Mouse (Mus musculus): ENCODE measurements at regions not wholly inside any gene's neighbourhood (a gene's known extent, or its start where the extent isn't known, plus 50 kb on each side); places are given as distances from the start of the nearest gene placed in this dataset.

DNA sequence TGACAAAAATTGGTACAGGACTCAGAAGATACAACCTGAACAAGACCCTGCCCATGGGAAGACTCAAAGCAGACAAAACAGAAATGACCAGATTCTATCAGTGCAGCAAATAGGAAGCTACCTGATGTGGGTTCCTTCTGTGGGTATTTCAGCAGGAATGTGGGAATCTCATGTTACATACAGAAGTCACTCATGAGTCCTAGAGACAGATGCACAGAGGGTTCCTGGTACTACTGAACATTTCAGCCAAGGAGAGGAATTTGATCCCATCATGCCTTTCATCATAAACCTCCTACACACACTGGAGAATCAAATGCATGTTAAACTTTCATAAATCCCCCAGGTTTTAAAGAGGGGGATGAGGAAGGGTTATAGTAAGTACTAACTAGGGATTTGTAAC is 390.8 kb downstream of the 4930474N05Rik start:
- no peak for DNase-seq (ENCODE audit: extremely low read depth, low read depth, low spot score)
- Histone ChIP-seq H3K27me3 (ENCODE audit: control insufficient read depth, insufficient read depth, low read length) (no peaks in the 10 kb centered on the region), H3K9ac (ENCODE audit: low read depth, low read length) (no peak overlapping the region), H3K27ac (replicated peaks; ENCODE audit: insufficient read depth, low read depth, low read length) (no peak overlapping the region), H3K36me3 (ENCODE audit: control insufficient read depth, insufficient read depth, low read length) (no peaks in the 10 kb centered on the region), H3K4me1 (ENCODE audit: control insufficient read depth, insufficient read depth, low read length) (no peaks in the 10 kb centered on the region), H3K79me2 (ENCODE audit: control insufficient read depth, insufficient read depth, low read length) (no peaks in the 10 kb centered on the region), H3K4me3 (ENCODE audit: insufficient read depth, low read depth, low read length) (no peak overlapping the region)
- no peak for TF ChIP-seq POLR2A (IDR thresholded peaks at IDR 0.05; ENCODE audit: extremely low read depth, insufficient read depth, low read length)
- TF ChIP-seq CTCF (IDR thresholded peaks at IDR 0.05; ENCODE audit: low read depth, low read length) = no peak

DNA sequence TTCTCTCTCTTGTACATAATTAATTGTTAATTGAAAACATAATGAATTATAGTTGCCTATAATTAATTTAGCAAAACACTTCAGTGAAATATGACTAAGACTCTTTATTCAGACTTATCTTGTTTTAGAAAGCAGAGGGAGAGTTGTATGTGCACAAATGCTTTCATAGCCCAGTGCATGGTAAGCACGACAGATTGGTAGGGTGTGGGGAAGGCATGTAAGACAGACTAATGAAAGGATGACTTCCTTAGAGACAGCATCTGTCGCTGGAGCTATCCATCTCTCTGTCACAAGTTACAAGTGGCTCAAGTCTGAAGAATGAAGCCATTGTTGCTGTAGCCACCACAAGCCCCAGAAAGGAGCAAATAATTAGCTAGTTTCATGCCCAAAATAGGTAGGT is 376.9 kb downstream of the 4930474N05Rik start:
- Histone ChIP-seq H3K36me3 (ENCODE audit: control insufficient read depth, insufficient read depth, low read length) (no peaks in the 10 kb centered on the region), H3K27ac (replicated peaks; ENCODE audit: insufficient read depth, low read depth, low read length) (no peak overlapping the region), H3K79me2 (ENCODE audit: control insufficient read depth, insufficient read depth, low read length) (no peaks in the 10 kb centered on the region), H3K4me3 (ENCODE audit: insufficient read depth, low read depth, low read length) (no peak overlapping the region), H3K4me1 (ENCODE audit: control insufficient read depth, insufficient read depth, low read length) (no peaks in the 10 kb centered on the region), H3K27me3 (ENCODE audit: control insufficient read depth, insufficient read depth, low read length) (no peaks in the 10 kb centered on the region), H3K9ac (ENCODE audit: low read depth, low read length) (no peak overlapping the region)
- TF ChIP-seq POLR2A (IDR thresholded peaks at IDR 0.05; ENCODE audit: extremely low read depth, insufficient read depth, low read length) = no peak
- TF ChIP-seq CTCF (IDR thresholded peaks at IDR 0.05; ENCODE audit: low read depth, low read length) = no peak
- WGBS = 68% methylated on average over 2 of the region's 2 CpGs
- no peak for DNase-seq (ENCODE audit: extremely low read depth, low read depth, low spot score)

DNA sequence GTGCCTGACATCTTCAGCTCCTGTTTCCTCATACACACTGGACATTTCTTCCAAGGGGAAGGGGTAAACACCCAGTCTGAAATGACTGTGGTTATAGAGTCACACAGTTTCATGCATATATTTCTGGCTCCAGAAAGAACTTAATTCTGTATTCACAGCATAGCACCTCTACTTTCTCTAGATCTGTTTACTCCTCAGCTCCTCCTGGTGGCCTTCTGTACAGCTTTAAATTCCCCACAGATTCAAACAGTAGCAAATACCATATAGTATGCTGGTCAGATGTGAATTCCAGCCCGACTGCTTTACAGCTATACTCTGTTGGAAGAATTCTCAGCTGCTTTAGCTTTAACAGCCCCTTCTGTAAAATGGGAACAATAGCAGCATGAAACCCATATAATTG is 375.6 kb downstream of the 4930474N05Rik start:
- Histone ChIP-seq H3K79me2 (ENCODE audit: control insufficient read depth, insufficient read depth, low read length) (no peaks in the 10 kb centered on the region), H3K4me3 (ENCODE audit: insufficient read depth, low read depth, low read length) (no peak overlapping the region), H3K27me3 (ENCODE audit: control insufficient read depth, insufficient read depth, low read length) (no peaks in the 10 kb centered on the region), H3K27ac (replicated peaks; ENCODE audit: insufficient read depth, low read depth, low read length) (no peak overlapping the region), H3K36me3 (ENCODE audit: control insufficient read depth, insufficient read depth, low read length) (no peaks in the 10 kb centered on the region), H3K4me1 (ENCODE audit: control insufficient read depth, insufficient read depth, low read length) (no peaks in the 10 kb centered on the region), H3K9ac (ENCODE audit: low read depth, low read length) (no peak overlapping the region)
- DNase-seq (ENCODE audit: extremely low read depth, low read depth, low spot score) = no peak
- no peak for TF ChIP-seq CTCF (IDR thresholded peaks at IDR 0.05; ENCODE audit: low read depth, low read length)
- WGBS = 62% methylated on average over 1 of the region's 1 CpGs

DNA sequence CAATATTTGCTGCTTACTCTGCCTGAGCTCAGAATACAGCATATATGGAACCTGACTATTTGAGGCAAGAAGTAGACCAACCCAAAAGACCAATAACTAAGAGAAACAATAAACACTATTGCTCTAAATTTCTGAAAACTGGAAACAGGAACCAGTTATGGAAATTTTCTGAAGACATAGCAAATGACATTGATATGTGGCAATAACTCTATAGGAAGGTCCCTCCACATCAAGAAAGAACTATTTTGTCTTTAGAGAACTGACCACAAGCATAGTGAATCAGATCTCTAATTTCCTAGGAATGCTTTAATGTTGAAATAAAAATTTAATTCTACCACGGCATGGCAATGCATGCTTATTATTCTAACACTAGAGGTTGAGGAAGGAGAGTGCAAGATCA is 358.3 kb downstream of the 4930474N05Rik start:
- TF ChIP-seq CTCF (IDR thresholded peaks at IDR 0.05; ENCODE audit: low read depth, low read length) (no peak), POLR2A (IDR thresholded peaks at IDR 0.05; ENCODE audit: extremely low read depth, insufficient read depth, low read length) (no peak)
- Histone ChIP-seq H3K79me2 (ENCODE audit: control insufficient read depth, insufficient read depth, low read length) (no peaks in the 10 kb centered on the region), H3K4me1 (ENCODE audit: control insufficient read depth, insufficient read depth, low read length) (no peaks in the 10 kb centered on the region), H3K27me3 (ENCODE audit: control insufficient read depth, insufficient read depth, low read length) (no peaks in the 10 kb centered on the region), H3K9ac (ENCODE audit: low read depth, low read length) (no peak overlapping the region), H3K36me3 (ENCODE audit: control insufficient read depth, insufficient read depth, low read length) (no peaks in the 10 kb centered on the region), H3K4me3 (ENCODE audit: insufficient read depth, low read depth, low read length) (no peak overlapping the region), H3K27ac (replicated peaks; ENCODE audit: insufficient read depth, low read depth, low read length) (no peak overlapping the region)
- no peak for DNase-seq (ENCODE audit: extremely low read depth, low read depth, low spot score)
- WGBS = 88% methylated on average over 1 of the region's 1 CpGs

DNA sequence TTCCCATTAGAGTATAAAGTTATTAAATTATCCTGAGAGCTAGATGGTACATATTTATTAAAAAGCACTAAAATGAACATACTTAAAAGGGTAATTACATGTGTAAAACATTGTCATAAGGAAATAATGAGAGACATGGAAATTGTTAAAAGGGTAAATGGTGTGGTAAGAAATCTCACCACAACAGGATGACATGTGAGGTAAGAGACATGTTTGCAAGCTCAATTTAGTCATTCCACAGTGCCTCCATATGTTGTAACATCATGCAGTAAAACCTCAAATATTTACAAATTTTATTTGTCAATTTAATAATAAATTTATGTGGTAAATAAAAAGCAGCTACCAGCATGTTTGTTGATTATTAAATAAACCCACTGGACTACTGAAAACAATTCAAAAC is 355.4 kb downstream of the 4930474N05Rik start:
- Histone ChIP-seq H3K27me3 (ENCODE audit: control insufficient read depth, insufficient read depth, low read length) (no peaks in the 10 kb centered on the region), H3K79me2 (ENCODE audit: control insufficient read depth, insufficient read depth, low read length) (no peaks in the 10 kb centered on the region), H3K4me1 (ENCODE audit: control insufficient read depth, insufficient read depth, low read length) (no peaks in the 10 kb centered on the region), H3K36me3 (ENCODE audit: control insufficient read depth, insufficient read depth, low read length) (no peaks in the 10 kb centered on the region), H3K9ac (ENCODE audit: low read depth, low read length) (no peak overlapping the region), H3K4me3 (ENCODE audit: insufficient read depth, low read depth, low read length) (no peak overlapping the region), H3K27ac (replicated peaks; ENCODE audit: insufficient read depth, low read depth, low read length) (no peak overlapping the region)
- no peak for TF ChIP-seq CTCF (IDR thresholded peaks at IDR 0.05; ENCODE audit: low read depth, low read length)
- no peak for TF ChIP-seq POLR2A (IDR thresholded peaks at IDR 0.05; ENCODE audit: extremely low read depth, insufficient read depth, low read length)
- DNase-seq (ENCODE audit: extremely low read depth, low read depth, low spot score) = no peak

DNA sequence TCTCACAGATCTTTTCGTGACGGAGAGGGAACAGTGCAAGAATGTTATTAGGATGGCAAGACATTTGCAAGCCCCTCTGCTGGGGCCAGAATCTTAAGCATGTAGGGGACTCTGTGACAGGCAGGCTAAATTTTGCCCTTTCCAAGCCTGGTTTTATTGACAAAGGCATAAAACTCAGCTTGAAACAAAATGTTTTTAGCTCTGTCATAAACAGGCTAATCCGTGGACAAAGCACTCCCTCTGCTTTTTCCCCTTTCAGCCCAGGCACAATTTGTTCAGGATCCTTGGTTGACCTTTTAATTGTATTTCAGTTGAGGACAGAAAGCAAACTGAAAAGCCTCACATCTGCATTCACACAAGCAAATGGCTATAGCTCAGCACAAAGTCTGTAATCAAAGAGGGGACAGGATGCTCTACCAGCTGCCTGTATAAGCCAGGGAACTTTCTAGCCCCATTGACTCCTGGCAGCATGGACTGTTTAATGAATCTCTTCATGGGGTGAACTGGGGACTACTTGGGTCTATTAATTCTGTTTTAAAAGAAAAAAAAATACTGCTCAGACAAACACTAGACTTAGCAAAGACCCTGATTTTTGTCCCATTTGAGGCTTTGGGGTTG is 320.0 kb downstream of the 4930474N05Rik start:
- Histone ChIP-seq H3K4me3 (ENCODE audit: insufficient read depth, low read depth, low read length) (no peak overlapping the region), H3K9ac (ENCODE audit: low read depth, low read length) (no peak overlapping the region), H3K4me1 (ENCODE audit: control insufficient read depth, insufficient read depth, low read length) (no peaks in the 10 kb centered on the region), H3K79me2 (ENCODE audit: control insufficient read depth, insufficient read depth, low read length) (no peaks in the 10 kb centered on the region), H3K27me3 (ENCODE audit: control insufficient read depth, insufficient read depth, low read length) (no peaks in the 10 kb centered on the region), H3K36me3 (ENCODE audit: control insufficient read depth, insufficient read depth, low read length) (no peaks in the 10 kb centered on the region), H3K27ac (replicated peaks; ENCODE audit: insufficient read depth, low read depth, low read length) (no peak overlapping the region)
- DNase-seq (ENCODE audit: extremely low read depth, low read depth, low spot score) = no peak
- no peak for TF ChIP-seq CTCF (IDR thresholded peaks at IDR 0.05; ENCODE audit: low read depth, low read length)
- TF ChIP-seq POLR2A (IDR thresholded peaks at IDR 0.05; ENCODE audit: extremely low read depth, insufficient read depth, low read length) = no peak
- 82% methylated on average over 3 of the region's 3 CpGs for WGBS

Data from liver, adult 2 months (tissue).